Mouse (Mus musculus): ENCODE results near the gene Nradd.

Nradd gene

DNA sequence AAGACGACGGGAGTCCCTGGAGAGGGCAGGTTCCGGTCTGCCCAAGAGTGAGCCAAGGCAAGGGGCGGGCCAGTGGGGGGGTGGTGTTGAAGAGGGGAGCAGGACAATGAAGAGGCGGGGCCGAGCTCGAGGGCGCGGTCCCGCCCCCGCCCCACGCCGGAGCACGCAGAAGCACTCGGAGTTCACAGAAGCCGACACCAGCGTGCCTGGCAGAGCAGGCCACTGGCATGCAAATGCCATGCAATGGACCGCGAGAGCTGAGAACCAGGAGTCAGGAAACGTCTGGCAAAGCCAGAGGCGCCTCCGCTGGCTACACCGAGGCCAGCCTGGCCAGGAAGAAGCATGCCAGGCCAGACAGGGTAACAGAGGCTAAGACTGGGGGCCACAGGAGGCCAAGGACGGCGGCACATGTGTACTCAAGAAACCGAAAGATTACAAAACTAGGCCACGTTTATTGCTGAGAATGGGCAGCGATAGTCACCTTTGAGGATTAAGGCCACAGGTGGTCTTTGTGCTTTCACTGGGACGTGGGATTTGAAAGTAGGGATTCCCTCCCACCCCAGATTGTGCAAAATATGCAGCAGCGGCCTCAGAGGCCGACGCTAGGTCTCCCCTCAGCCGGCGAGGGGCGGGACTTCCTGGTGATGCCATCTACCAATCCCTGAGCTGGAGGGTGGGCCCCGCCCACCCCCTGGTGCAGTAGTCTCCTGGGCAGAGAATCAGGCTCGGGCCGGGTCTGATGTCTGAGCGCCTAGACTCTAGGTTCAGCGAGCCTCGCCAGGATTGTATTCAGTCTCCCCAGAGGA is at the start of gene Nradd:
Gene Nradd (minus strand): TSS at position 92 of the 806 bp plus-strand sequence.
- peak; percentile 93 for DNase-seq

- no peak for DNase-seq
Measured at GRCm38 (mm10) chr9:110673107-110673752, 49.0 kb upstream of the Nradd start.

DNA sequence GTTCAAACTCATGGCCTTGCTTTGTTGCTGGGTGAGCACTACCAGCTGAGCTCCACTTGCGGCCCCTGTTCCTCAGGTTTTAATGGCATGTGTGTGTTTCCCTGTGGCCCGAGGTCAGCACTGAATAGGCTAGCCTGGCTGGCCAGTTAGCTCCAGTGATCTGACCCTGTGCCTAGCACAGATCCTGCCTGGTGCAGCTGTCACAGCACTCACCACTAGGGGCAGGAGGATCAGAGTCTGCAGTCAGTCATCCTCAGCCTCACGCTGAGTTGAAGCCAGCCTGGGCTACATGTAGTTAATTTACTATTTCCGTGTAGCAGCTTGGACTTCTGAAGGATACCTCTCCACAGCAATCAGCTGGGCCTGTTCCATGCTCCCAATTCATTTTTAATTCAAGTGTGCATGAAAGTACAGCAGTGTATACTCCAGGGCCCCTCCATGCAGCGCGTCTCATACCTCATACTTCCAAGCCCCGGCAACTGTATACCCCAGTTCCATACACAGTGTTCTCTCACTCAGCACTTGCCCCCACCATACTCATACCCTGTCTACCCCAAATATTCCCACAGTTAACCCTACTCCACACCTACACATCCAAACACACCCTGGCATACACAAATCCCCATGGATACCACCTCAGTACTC is 48.3 kb upstream of the Nradd start:
- peak; percentile 79 to 84 for DNase-seq

GRCm38 (mm10) chr9:110669785-110670184 is 45.5 kb upstream of the Nradd start:
- no peak for DNase-seq

GRCm38 (mm10) chr9:110668601-110669293 is 44.5 kb upstream of the Nradd start:
- DNase-seq = no peak

GRCm38 (mm10) chr9:110667219-110667836 is 43.1 kb upstream of the Nradd start:
- DNase-seq = no peak

- DNase-seq = no peak
Measured at GRCm38 (mm10) chr9:110666374-110666773, 42.1 kb upstream of the Nradd start.

- peak; percentile 59 to 61 for DNase-seq
Measured at GRCm38 (mm10) chr9:110665912-110666311, 41.7 kb upstream of the Nradd start.

GRCm38 (mm10) chr9:110662844-110663243 is 38.6 kb upstream of the Nradd start:
- no peak for DNase-seq

- DNase-seq = no peak
Measured at GRCm38 (mm10) chr9:110660856-110661612, 36.8 kb upstream of the Nradd start.

DNA sequence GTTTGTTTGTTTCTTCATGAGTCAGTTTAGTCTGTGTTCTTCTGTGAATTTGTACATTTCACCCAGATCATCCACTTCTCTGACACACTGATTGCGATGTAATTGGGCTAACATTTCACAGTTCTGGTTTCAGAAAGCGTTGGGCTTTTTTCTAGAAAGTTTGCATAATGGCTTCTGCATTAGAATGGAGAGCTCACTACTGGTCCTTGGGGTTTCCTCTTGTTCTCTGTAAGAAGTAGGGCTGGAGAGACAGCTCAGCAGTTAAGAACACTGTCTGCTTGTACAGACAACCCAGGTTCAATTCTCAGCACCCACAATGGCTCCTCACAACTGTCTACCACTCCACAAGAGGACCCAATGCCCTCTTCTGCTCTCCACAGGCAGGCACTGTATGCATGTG is 36.0 kb upstream of the Nradd start:
- DNase-seq = no peak

DNA sequence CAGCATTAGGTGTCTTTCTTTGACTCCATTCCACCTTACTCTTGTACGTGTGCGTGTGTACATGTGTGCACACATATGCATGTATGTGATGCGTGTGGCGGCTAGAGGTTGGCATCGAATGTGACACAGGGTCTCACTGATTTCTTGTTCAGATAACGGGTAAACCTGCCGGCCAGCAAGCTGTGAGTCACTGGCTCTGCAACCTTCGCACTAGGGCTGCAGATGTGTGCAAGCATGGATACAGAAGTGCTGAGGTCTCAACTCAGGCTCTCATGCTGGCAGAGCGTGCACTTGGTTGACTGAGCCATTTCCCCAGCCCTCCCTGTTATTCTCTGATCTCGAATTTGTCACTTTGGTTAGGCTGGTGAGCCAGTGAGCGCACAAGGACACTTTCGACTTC is 35.3 kb upstream of the Nradd start:
- DNase-seq = no peak

- DNase-seq = peak; percentile 84 to 90
Measured at GRCm38 (mm10) chr9:110657474-110658078, 33.3 kb upstream of the Nradd start.

GRCm38 (mm10) chr9:110656249-110657221 is 32.3 kb upstream of the Nradd start, which contains the start of gene Ccdc12:
Gene Ccdc12, plus strand, starts transcription at chr9:110656503.
- DNase-seq = peak; percentile 97 to 98

DNA sequence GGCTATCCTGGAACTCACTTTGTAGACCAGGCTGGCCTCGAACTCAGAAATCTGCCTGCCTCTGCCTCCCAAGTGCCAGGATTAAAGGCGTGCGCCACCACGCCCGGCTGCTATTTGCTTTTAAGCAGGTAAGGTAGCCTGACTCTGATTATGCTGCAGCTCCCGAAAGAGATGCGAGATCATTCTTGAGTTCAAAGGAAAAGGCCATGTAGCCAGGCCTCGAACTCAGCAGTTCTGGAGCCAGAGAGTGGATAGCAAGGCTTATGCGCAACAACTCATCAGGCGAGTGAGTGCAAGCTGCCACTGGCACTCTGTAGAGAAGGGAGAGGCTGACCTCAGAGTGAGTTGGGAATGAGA is 31.4 kb upstream of the Nradd start:
- no peak for DNase-seq

GRCm38 (mm10) chr9:110654726-110655650 is 30.7 kb upstream of the Nradd start:
- no peak for DNase-seq

DNA sequence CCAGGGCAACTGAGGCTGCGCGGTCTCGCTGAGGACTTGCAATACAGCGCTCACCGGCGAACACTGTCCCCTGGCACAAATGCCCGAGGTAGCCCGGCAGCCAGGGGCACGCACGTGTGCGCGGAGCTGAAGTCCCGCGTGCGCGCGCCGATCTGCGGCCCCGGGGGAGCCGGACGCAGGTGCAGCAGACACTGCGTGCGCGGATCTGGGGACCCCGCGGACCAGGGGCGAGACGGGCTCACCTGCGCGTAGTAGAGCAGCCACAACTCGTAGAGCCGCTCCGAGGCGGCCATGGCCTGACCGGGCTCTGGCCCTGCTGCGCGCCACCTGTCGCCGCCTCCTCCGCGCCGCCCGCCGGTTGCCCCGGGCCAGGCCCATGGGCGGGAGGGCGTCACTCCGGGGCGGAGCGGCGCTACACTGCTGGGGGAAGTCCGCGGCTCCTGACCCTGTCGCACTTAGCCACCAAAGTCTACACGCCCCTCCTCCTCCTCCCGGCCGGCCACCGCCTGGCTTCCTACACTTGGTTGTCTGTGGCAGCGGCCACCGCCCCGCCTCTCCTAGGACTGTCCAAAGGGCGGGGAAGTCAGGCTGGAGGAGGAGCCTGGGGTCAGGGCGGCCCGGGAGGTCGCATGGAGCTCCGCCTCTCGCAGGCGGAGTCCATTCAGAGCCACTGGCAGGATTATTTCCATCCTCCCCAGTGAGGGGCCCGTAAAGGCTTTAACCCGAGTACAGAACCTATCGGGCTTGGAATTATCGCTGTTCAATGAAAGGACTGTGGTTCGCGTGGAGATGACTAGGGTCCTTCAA is 29.6 kb upstream of the Nradd start, which contains the start of gene Nbeal2:
Gene Nbeal2 (minus strand): TSS at position 507 of the 807 bp plus-strand sequence.
- DNase-seq = peak; percentile 97 to 99
